Mouse (Mus musculus) limb, embryonic 10.5 days (tissue): ENCODE data around the gene Irf2. TPM values are rescaled to one million over a fixed set of nuclear protein-coding genes. Genes with fewer than 3 reads are reported as not detected.

Source experiments
- DNase-seq: peaks from one replicate; pipeline ENCODE4 v3.0.0-alpha.2; 2017; ENCODE audit warnings: low spot score
- H3K27ac ChIP-seq: fragments of 300-500 bp; sonication (generic); 2 replicates; pipeline ENCODE4 v1.5.1; 2016; ENCODE audit warnings: mild to moderate bottlenecking
- H3K27me3 ChIP-seq: fragments of 300-500 bp; sonication (generic); 2 replicates; pipeline ENCODE4 v1.6.1; 2016; ENCODE audit warnings: low read depth, mild to moderate bottlenecking; ENCODE audit not compliant: poor library complexity, severe bottlenecking
- H3K36me3 ChIP-seq: fragments of 300-500 bp; sonication (generic); 2 replicates; pipeline ENCODE4 v1.6.1; 2016; ENCODE audit warnings: mild to moderate bottlenecking, moderate library complexity
- H3K4me1 ChIP-seq: fragments of 300-500 bp; sonication (generic); 2 replicates; pipeline ENCODE4 v1.6.1; 2016
- H3K4me3 ChIP-seq: fragments of 300-500 bp; sonication (generic); 2 replicates; pipeline ENCODE4 v1.5.1; 2016; ENCODE audit warnings: mild to moderate bottlenecking, moderate library complexity
- H3K9me3 ChIP-seq: fragments of 300-500 bp; sonication (generic); replicated peaks from 2 replicates; pipeline ENCODE4 v1.6.1; 2016; ENCODE audit warnings: mild to moderate bottlenecking
- WGBS: fragments of 180-500 bp; shearing (Covaris S2); methylation state at CpG from one replicate; pipeline ENCODE4 v1.1.7; 2016; 5-methylcytosine and 5-hydroxymethylcytosine counted together
- polyA plus RNA-seq: library from polyadenylated mRNA; unstranded; fragments of >200 nt; fragmentation: Nextera tagmentation; extraction: Ambion mirVana; gene quantifications from 2 replicates; pipeline ENCODE4 v1.2.1, GENCODE M21; 2016

The Irf2 gene
- polyA plus RNA-seq, 1 experiment from 2014 or later, result 8.1 TPM

- Histone ChIP-seq H3K4me1 (peaks cover 8% of the 10 kb centered on the region), H3K27ac (no peak overlapping the region), H3K36me3 (no peaks in the 10 kb centered on the region; the same call in 1 of the 2 replicates), H3K9me3 (no peaks in the 10 kb centered on the region), H3K4me3 (no peak overlapping the region), H3K27me3 (no peaks in the 10 kb centered on the region)
- no peak for DNase-seq
- 84% methylated on average over 11 of the region's 11 CpGs for WGBS
These were observed 4.0 kb upstream of the Irf2 start for GRCm38 (mm10) chr8:46735505-46735904.

- Histone ChIP-seq H3K4me3 (no peak overlapping the region), H3K27me3 (no peaks in the 10 kb centered on the region), H3K36me3 (no peaks in the 10 kb centered on the region; the same call in 1 of the 2 replicates), H3K27ac (no peak overlapping the region), H3K4me1 (peaks cover 8% of the 10 kb centered on the region), H3K9me3 (no peaks in the 10 kb centered on the region)
- no peak for DNase-seq
- 78% methylated on average over 3 of the region's 3 CpGs for WGBS
These were observed 3.3 kb upstream of the Irf2 start for GRCm38 (mm10) chr8:46736260-46736659.

GRCm38 (mm10) chr8:46737421-46737820 lies 2.1 kb upstream of the Irf2 start:
- no peak overlapping the region for H3K4me3 ChIP-seq
- H3K27me3 ChIP-seq, result no peaks in the 10 kb centered on the region
- H3K36me3 ChIP-seq, result no peaks in the 10 kb centered on the region; the same call in 1 of the 2 replicates
- no peak overlapping the region for H3K27ac ChIP-seq
- WGBS, result 86% methylated on average over 10 of the region's 10 CpGs
- no peak for DNase-seq
- H3K4me1 ChIP-seq, result peaks cover 16% of the 10 kb centered on the region
- H3K9me3 ChIP-seq, result no peaks in the 10 kb centered on the region

- no peak overlapping the region for H3K4me3 ChIP-seq
- peaks cover 21% of the 10 kb centered on the region for H3K4me1 ChIP-seq
- no peaks in the 10 kb centered on the region for H3K9me3 ChIP-seq
- no peak overlapping the region for H3K27ac ChIP-seq
- H3K27me3 ChIP-seq, result no peaks in the 10 kb centered on the region
- WGBS, result 88% methylated on average over 3 of the region's 3 CpGs
- H3K36me3 ChIP-seq, result no peaks in the 10 kb centered on the region; the same call in 1 of the 2 replicates
- no peak for DNase-seq
These were observed 1.6 kb upstream of the Irf2 start for GRCm38 (mm10) chr8:46737907-46738306.

- WGBS, result 33% methylated on average over 5 of the region's 5 CpGs
- H3K27ac ChIP-seq, result peak overlapping the region; percentile 99
- DNase-seq, result no peak
These were observed 931 bp upstream of the Irf2 start for GRCm38 (mm10) chr8:46738601-46739000.

GRCm38 (mm10) chr8:46739956-46740512 lies 502 bp downstream of the Irf2 start:
- Histone ChIP-seq H3K9me3 (no peaks in the 10 kb centered on the region), H3K4me3 (peak overlapping the region; percentile 95), H3K36me3 (no peaks in the 10 kb centered on the region; the same call in 1 of the 2 replicates), H3K4me1 (peaks cover 22% of the 10 kb centered on the region), H3K27ac (peak overlapping the region; percentile 99), H3K27me3 (no peaks in the 10 kb centered on the region)
- 1% methylated on average over 22 of the region's 22 CpGs for WGBS
- DNase-seq, result peak; percentile 58

More at GRCm38 (mm10) chr8:46738601-46739000, 931 bp upstream of the Irf2 start:
- Histone ChIP-seq H3K4me1 (peaks cover 22% of the 10 kb centered on the region), H3K4me3 (peak overlapping the region; percentile 95), H3K27me3 (no peaks in the 10 kb centered on the region), H3K36me3 (no peaks in the 10 kb centered on the region; the same call in 1 of the 2 replicates), H3K9me3 (no peaks in the 10 kb centered on the region)

- H3K9me3 ChIP-seq, result no peaks in the 10 kb centered on the region
- DNase-seq, result peak; percentile 80
- peak overlapping the region; percentile 99 for H3K27ac ChIP-seq
- peak overlapping the region; percentile 95 for H3K4me3 ChIP-seq
- peaks cover 22% of the 10 kb centered on the region for H3K4me1 ChIP-seq
- no peaks in the 10 kb centered on the region for H3K27me3 ChIP-seq
- no peaks in the 10 kb centered on the region; the same call in 1 of the 2 replicates for H3K36me3 ChIP-seq
- under 1% methylated on average over 69 of the region's 97 CpGs for WGBS
These were observed 1.2 kb downstream of the Irf2 start for GRCm38 (mm10) chr8:46740513-46741280.

GRCm38 (mm10) chr8:46741281-46741791 lies 1.8 kb downstream of the Irf2 start:
- no peaks in the 10 kb centered on the region for H3K9me3 ChIP-seq
- WGBS, result 1% methylated on average over 28 of the region's 28 CpGs
- no peak for DNase-seq
- peak overlapping the region; percentile 99 for H3K27ac ChIP-seq
- H3K27me3 ChIP-seq, result no peaks in the 10 kb centered on the region
- H3K4me3 ChIP-seq, result peak overlapping the region; percentile 95
- H3K4me1 ChIP-seq, result peaks cover 22% of the 10 kb centered on the region
- H3K36me3 ChIP-seq, result no peaks in the 10 kb centered on the region; the same call in 1 of the 2 replicates

- Histone ChIP-seq H3K36me3 (no peaks in the 10 kb centered on the region), H3K27ac (no peak overlapping the region), H3K4me1 (peaks cover 28% of the 10 kb centered on the region), H3K27me3 (no peaks in the 10 kb centered on the region), H3K4me3 (peak overlapping the region; percentile 95), H3K9me3 (no peaks in the 10 kb centered on the region)
- 49% methylated on average over 8 of the region's 8 CpGs for WGBS
- no peak for DNase-seq
These were observed 2.6 kb downstream of the Irf2 start for GRCm38 (mm10) chr8:46741991-46742690.

GRCm38 (mm10) chr8:46742691-46743082 lies 3.2 kb downstream of the Irf2 start:
- 73% methylated on average over 5 of the region's 5 CpGs for WGBS
- no peak for DNase-seq
- Histone ChIP-seq H3K27me3 (no peaks in the 10 kb centered on the region), H3K4me3 (no peak overlapping the region), H3K27ac (no peak overlapping the region), H3K9me3 (no peaks in the 10 kb centered on the region), H3K36me3 (no peaks in the 10 kb centered on the region), H3K4me1 (peaks cover 33% of the 10 kb centered on the region)

- no peak for DNase-seq
- 0 out of 2 replicates have a peak, but pooled peaks cover 4% of the 10 kb centered on the region for H3K36me3 ChIP-seq
- 97% methylated on average over 1 of the region's 1 CpGs for WGBS
These were observed 5.9 kb downstream of the Irf2 start for GRCm38 (mm10) chr8:46745464-46745863.

GRCm38 (mm10) chr8:46747311-46747980 lies 7.9 kb downstream of the Irf2 start:
- H3K4me3 ChIP-seq, result no peak overlapping the region
- peak; percentile 25 for DNase-seq
- H3K36me3 ChIP-seq, result 0 out of 2 replicates have a peak, but pooled peaks cover 4% of the 10 kb centered on the region
- no peaks in the 10 kb centered on the region for H3K9me3 ChIP-seq
- no peaks in the 10 kb centered on the region for H3K27me3 ChIP-seq
- H3K4me1 ChIP-seq, result peaks cover 42% of the 10 kb centered on the region
- 39% methylated on average over 4 of the region's 4 CpGs for WGBS
- no peak overlapping the region for H3K27ac ChIP-seq

More at GRCm38 (mm10) chr8:46745464-46745863, 5.9 kb downstream of the Irf2 start:
- Histone ChIP-seq H3K4me1 (peaks cover 31% of the 10 kb centered on the region), H3K27ac (no peak overlapping the region), H3K27me3 (no peaks in the 10 kb centered on the region), H3K9me3 (no peaks in the 10 kb centered on the region), H3K4me3 (no peak overlapping the region)
